Mouse (Mus musculus) cerebellum, adult 11-12 months (tissue): ENCODE measurements around the gene Trnp1.
"Not testable (repeated sequence)": the region's sequence is repeated elsewhere in the genome, so short reads cannot be mapped to it uniquely, and the experiment has no call there.

Source experiments
- DNase-seq: peaks from one replicate; pipeline ENCODE4 v3.0.0; 2022

The Trnp1 gene

GRCm38 (mm10) chr4:133498160-133498724, at the start of gene Trnp1:
Trnp1 (minus strand) TSS chr4:133498550.
- peak; percentile 94 for DNase-seq

- DNase-seq, result peak; percentile 96
These were observed 47.2 kb upstream of the Trnp1 start, which contains the start of gene Nudc for GRCm38 (mm10) chr4:133545272-133546231. Nudc (minus strand) TSS chr4:133545996.

- no peak for DNase-seq
These were observed 38.3 kb upstream of the Trnp1 start for GRCm38 (mm10) chr4:133536652-133537051.

GRCm38 (mm10) chr4:133536081-133536480, 37.7 kb upstream of the Trnp1 start:
- DNase-seq, result no peak

- no peak for DNase-seq
These were observed 34.4 kb upstream of the Trnp1 start for GRCm38 (mm10) chr4:133532777-133533176.

GRCm38 (mm10) chr4:133527788-133528187, 29.4 kb upstream of the Trnp1 start:
- no peak for DNase-seq

- DNase-seq, result no peak
These were observed 23.2 kb upstream of the Trnp1 start for GRCm38 (mm10) chr4:133521502-133521901.

- no peak for DNase-seq
These were observed 21.0 kb upstream of the Trnp1 start for GRCm38 (mm10) chr4:133519369-133519665.

GRCm38 (mm10) chr4:133518601-133519368, 20.4 kb upstream of the Trnp1 start, which contains the start of gene Kdf1:
Kdf1 (plus strand) TSS chr4:133518963.
- DNase-seq, result no peak

- DNase-seq, result peak; percentile 78
These were observed 14.6 kb upstream of the Trnp1 start for GRCm38 (mm10) chr4:133512972-133513371.

- not testable (repeated sequence) for DNase-seq
These were observed 14.2 kb upstream of the Trnp1 start for GRCm38 (mm10) chr4:133512511-133512910.

GRCm38 (mm10) chr4:133511050-133511449, 12.7 kb upstream of the Trnp1 start:
- DNase-seq, result peak; percentile 66

GRCm38 (mm10) chr4:133508990-133509389, 10.6 kb upstream of the Trnp1 start:
- DNase-seq, result peak; percentile 87

- no peak for DNase-seq
These were observed 8.2 kb upstream of the Trnp1 start for GRCm38 (mm10) chr4:133506573-133506972.

- DNase-seq, result peak; percentile 28
These were observed 6.6 kb upstream of the Trnp1 start for GRCm38 (mm10) chr4:133504755-133505485.

- no peak for DNase-seq
These were observed 6.0 kb upstream of the Trnp1 start for GRCm38 (mm10) chr4:133504300-133504699.

GRCm38 (mm10) chr4:133501514-133501913, 3.2 kb upstream of the Trnp1 start:
- DNase-seq, result peak; percentile 11

- peak; percentile 66 for DNase-seq
These were observed 740 bp downstream of the Trnp1 start for GRCm38 (mm10) chr4:133497461-133498159.

GRCm38 (mm10) chr4:133496738-133497445, 1.5 kb downstream of the Trnp1 start:
- DNase-seq, result peak; percentile 69

- peak; percentile 73 for DNase-seq
These were observed 2.6 kb downstream of the Trnp1 start for GRCm38 (mm10) chr4:133495711-133496110.

- DNase-seq, result no peak
These were observed 3.5 kb downstream of the Trnp1 start for GRCm38 (mm10) chr4:133494867-133495266.
